Mouse (Mus musculus): ENCODE results near the gene Mdh1.
"Not testable (repeated sequence)": the region's sequence is repeated elsewhere in the genome, so short reads cannot be mapped to it uniquely, and the experiment has no call there.

Gene Mdh1

GRCm38 (mm10) chr11:21545951-21546350 lies 26.2 kb downstream of the Mdh1 start:
- DNase-seq (ENCODE audit: extremely low read depth, low read depth): no peak

- no peak for DNase-seq (ENCODE audit: extremely low read depth, low read depth)
Measured at GRCm38 (mm10) chr11:21545021-21545420, 27.1 kb downstream of the Mdh1 start.

DNA sequence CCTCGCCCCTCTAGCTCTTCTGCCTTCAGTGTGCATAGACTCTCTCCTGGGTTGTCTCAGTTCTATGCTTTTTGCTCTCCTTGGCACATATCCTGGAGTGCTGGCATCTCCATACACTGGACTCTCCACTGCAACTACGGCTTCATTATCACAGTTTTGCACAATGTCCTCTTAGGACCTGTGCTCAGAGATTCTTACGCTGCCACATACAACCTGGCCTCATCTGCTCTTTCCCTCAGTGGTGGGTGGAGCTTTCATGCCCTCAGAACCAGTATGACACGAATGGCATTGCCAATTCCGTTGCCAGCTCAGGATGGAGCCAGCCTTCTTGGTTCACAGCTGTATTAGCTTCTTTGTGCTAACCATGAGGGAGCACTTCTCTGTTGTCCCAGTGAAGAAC lies 29.4 kb downstream of the Mdh1 start:
- no peak for DNase-seq (ENCODE audit: extremely low read depth, low read depth)

GRCm38 (mm10) chr11:21540622-21541021 lies 31.5 kb downstream of the Mdh1 start:
- no peak for DNase-seq (ENCODE audit: extremely low read depth, low read depth)

GRCm38 (mm10) chr11:21540072-21540471 lies 32.1 kb downstream of the Mdh1 start:
- no peak for DNase-seq (ENCODE audit: extremely low read depth, low read depth)

GRCm38 (mm10) chr11:21530856-21531255 lies 41.3 kb downstream of the Mdh1 start:
- not testable (repeated sequence) for DNase-seq (ENCODE audit: extremely low read depth, low read depth)

GRCm38 (mm10) chr11:21528676-21529394 lies 43.3 kb downstream of the Mdh1 start:
- DNase-seq (ENCODE audit: extremely low read depth, low read depth): no peak

DNA sequence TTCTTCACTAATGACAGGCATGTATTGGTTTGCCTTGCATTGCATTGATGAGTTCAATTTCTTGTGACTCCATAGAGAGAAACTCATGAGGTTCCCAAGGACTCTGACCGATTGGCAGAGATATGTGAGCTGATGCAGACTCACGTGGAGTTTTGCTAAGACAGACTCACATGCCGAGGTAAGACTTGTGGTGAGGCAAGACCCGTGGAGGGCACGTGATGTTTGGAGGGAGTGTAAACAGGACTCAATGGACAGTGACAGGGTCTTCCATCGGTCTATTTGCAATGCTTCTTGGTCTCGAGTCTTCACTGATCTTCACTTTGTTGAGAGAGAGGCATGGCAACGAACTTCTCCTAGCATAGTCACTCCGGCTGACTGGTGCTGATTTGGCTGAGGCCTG lies 54.4 kb downstream of the Mdh1 start:
- DNase-seq (ENCODE audit: extremely low read depth, low read depth): no peak

DNA sequence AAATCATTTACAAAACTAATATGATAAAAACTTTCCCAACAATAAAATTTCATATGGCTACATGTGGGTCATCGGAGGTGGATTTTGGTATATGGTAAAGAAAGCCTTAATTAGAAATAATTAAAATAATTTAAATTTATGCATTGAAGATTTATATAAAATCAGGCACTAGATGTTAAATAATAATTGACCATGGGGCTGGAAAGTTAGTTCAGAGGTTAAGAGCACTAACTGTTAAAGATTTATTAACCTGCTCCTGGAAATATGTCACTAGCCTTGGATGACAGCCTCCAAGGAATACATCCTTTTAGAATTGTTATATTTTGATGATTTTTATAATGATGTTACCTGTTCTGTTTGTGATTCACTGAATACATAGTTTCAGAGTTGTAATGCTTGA lies 55.8 kb downstream of the Mdh1 start:
- not testable (repeated sequence) for DNase-seq (ENCODE audit: extremely low read depth, low read depth)

GRCm38 (mm10) chr11:21510577-21510976 lies 61.6 kb downstream of the Mdh1 start:
- not testable (repeated sequence) for DNase-seq (ENCODE audit: extremely low read depth, low read depth)

GRCm38 (mm10) chr11:21508713-21509112 lies 63.5 kb downstream of the Mdh1 start:
- DNase-seq (ENCODE audit: extremely low read depth, low read depth): not testable (repeated sequence)

DNA sequence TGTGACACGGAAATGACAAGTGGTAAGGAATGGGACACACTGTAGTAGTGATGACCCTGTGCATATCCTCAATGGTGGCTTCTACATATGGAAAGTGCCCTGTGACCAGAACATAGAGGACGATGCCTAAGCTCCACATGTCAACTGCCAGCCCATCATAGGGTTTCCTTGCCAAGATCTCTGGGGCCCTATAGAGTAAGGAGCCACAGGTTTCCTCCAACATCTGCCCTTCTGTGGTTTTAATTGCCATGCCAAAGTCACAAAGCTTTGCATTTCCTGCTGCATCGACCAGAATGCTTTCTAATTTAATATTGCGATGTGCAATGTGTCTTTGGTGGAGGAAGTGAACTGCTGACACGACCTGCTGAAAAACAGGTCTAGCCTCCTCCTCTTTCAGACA lies 65.1 kb downstream of the Mdh1 start:
- DNase-seq (ENCODE audit: extremely low read depth, low read depth): not testable (repeated sequence)

All from MEL-GATA-1-ER (cell line).